Mouse (Mus musculus) G1E-ER4 (cell line): ENCODE data around the gene Dnaaf5. TPM values are rescaled to one million over a fixed set of nuclear protein-coding genes. Genes with fewer than 3 reads are reported as not detected.

Source experiments
- GATA1 ChIP-seq: IDR thresholded peaks from one replicate; pipeline ENCODE4 v1.8.0; 2012; ENCODE audit warnings: low read length, inconsistent platforms
- polyA plus RNA-seq: library from polyadenylated mRNA; stranded (reverse); fragments of >175 nt; gene quantifications from 2 replicates; pipeline ENCODE4 v1.2.3, GENCODE M21; 2012

Gene Dnaaf5
- polyA plus RNA-seq, 1 experiment: 85.8 TPM

DNA sequence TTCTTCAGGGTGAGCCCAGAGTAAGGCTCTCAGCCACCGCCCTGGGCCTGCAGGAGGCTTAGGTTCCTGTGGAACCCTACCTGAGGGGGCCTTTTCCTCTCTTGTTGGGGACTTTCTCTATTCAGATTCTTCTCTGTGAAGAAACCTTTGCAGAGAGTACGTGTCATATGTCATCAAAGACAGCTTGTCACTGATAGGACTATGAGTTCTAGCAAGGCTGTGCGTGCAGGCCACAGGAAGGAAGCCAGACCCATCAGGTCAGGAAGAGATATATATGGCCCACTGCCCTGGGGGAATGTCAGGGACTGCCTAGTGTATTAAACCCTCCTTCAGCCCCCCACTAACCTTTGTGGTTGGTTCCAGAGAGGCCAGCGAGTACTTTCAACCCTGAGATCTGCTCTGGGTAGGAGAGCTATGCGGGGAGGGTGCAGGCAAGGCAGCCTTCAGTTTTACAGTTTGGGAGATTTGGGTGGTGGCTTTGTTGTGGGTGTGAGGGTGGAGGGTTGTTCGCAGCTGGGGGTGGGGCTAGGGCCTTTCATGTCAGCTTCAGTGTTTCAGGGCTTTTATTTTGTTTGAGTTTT lies 16.8 kb downstream of the Dnaaf5 start:
- no peak for TF ChIP-seq GATA1

DNA sequence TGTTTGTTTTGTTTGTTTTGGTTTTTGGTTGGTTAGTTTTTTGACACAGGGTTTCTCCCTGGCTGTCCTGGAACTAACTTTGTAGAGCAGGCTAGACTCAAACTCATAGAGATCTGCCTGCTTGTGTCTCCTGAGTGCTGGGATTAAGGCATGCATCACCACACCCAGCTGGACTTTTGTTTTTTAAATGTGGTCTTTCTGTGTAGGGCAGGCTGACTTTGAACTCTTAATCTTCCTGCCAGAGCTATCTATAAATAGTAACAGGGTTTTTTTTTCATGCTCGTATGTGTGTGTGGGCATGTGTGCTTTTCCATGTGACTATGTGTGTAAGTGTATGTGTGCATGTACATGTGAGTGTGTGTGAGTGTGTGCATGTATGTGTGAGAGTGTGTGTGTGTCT lies 17.5 kb downstream of the Dnaaf5 start:
- no peak for TF ChIP-seq GATA1

DNA sequence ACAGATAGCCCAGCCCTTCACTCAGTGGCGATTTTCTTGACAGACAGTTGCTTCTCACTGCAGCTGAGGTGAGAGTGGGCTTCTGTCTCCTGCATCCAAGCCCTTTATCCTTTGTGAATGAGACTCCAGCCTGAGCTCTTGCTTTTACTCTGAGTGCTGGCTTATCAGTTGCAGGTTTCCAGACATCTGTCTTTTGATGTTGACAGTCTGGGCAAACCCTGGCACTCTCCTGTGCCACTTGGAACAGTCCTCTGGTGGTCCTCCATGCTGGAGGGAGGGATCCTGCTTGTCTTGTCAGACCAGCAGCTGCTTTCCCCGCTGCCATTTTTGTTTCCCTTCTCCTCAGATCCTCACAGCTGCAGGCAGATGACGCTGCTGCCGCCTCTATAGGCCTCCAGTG lies 21.9 kb downstream of the Dnaaf5 start:
- TF ChIP-seq GATA1: no peak

DNA sequence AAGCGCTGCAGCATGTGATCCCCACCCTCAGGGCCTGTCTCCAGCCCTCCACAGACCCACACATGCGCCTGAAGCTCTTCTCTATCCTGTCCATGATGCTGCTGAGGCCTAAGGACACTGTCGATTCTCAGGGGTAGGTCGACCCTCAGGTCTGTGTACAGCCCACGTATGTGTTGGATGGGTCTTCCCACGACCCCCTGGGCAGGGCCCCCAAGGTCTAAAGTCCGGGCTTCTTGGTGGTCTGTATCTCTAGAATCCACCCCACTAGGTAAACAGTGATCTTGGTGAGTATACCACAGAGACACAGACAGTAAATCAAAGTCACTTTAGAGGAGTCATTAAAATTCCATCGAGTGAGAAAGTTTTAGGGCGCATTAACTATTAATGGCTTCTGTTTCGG lies 24.1 kb downstream of the Dnaaf5 start:
- TF ChIP-seq GATA1: no peak

DNA sequence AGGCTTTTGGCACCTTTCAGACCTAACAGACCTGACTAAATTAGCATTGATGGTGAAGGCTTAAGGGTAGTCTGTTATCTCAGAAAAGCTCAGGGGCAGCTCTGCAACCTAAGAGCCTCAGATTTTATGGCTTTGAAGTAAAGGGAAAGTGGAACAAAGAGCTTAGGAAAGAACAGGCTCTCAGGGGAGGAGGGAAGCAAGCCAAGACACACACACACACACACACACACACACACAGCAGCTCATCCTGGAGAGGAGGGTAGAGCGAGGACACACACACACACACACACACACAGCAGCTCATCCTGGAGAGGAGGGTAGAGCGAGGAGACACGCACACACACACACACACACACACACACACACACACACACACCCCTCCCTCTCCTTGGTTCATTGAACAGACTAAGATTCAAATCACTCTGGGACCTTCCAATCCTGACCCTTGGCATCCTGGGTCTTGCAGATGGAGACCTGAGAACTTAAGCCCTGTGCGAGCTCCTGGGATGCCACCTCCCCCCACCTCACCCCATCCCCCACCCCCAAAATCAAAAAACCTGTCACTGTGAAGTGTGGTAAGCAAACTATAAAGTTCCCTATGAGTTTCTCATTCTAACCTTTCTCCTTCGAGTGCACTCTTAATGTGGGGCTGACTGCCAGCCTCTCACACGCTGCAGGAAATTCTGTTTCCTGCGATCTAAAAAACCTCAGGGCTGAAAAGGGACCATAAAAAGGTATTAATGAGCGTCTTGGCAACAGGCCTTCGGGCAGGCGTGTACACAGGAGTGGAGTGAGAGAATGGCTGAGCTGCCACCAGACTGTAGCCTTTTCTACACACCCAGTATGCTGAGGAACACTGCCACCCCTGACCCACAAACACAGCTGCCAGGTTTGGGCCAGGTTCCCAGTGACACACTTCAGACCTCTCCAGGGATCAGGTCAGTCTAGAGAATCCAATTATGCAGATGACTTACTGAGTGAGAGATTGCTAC lies 24.8 kb downstream of the Dnaaf5 start:
- no peak for TF ChIP-seq GATA1

DNA sequence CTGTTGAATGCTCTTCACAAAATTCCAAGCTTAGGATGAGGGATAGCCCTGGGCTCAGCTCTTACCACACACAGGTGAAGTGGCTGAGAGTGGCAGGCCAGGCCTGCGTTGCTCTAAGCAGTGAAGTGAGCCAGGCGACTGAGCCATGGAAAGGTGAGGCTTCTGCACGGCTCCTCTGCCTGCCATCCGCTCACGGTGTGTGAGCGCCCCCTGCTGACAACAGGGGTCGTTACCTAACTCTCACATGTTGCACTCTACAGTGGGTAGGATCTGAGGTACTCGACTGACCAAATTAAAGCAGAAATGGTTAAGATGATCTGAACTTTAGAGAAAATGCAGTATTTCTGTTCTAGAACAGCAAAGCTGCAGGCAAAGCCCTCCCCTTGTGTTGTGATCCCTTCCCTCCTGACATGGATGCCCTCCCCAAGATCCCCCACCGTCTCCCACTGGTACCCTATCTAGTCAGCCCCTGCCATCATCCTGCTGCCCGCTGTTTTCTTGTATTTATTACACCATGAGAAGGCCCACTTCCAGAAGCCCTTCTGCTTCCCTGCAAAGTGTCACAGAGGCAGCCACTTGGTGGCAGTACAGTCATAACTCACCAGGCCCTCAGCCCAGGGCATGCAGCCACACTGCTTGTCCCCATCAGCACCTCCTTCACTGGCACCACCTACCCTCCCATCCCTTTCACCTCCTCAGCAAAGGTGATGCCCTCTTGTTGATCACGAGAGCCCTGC lies 29.0 kb downstream of the Dnaaf5 start:
- no peak for TF ChIP-seq GATA1

DNA sequence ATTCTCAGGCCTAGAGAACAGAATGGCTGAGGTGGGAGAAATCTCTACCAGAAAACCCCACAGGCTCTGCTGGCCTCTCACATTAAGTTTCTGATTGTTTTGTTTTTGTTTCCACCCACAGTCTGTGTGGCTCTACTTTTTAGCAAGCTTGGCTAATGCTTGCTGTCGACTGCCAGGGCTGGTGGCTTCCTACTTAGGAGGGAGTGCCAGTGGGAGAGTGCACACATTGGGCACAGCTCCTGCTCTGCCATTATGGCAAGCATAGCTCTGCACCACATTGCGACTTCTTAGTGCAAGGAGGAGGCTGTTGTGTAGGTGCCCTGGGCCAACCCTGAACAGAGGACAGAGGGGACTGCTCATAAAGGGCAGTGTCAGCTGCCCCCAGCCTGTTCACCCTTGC lies 33.1 kb downstream of the Dnaaf5 start:
- TF ChIP-seq GATA1: no peak

DNA sequence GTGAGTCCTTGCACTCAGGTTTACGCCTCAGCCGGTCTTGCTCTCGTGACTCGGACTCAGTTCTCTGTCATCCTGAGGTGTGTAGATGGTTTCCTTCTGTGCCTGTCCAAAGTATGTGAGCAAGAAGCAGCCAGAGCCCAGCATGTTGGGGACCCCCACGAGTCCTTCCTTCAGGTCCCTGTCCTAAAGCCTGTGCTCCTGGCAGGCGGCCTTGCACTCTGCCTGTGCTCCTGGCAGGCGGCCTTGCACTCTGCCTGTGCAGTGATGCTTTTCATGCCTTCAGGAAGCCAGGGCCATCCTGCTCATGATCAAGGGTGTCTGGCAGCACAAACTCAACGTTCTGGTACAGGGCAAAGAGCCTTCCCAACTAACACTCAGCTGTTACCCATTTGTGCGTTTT lies 33.6 kb downstream of the Dnaaf5 start:
- TF ChIP-seq GATA1: no peak

DNA sequence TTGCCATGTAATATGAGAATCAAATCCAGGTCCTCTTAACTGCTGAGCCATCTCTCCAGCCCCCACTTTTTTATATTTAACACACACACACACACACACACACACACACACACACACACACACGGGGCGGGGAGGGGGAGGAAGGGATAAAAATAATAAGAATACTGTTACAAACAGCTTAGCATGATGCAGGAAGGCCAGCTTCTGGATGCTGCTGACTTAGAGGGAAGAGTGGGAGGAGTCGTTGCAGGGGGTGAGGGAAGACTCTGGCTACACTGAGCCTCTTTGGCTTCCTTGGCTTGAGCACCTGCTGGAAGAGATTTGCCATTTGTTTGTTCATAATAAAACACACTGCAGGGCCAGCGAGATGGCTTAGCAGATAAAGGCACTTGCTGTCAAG lies 34.9 kb downstream of the Dnaaf5 start:
- no peak for TF ChIP-seq GATA1

DNA sequence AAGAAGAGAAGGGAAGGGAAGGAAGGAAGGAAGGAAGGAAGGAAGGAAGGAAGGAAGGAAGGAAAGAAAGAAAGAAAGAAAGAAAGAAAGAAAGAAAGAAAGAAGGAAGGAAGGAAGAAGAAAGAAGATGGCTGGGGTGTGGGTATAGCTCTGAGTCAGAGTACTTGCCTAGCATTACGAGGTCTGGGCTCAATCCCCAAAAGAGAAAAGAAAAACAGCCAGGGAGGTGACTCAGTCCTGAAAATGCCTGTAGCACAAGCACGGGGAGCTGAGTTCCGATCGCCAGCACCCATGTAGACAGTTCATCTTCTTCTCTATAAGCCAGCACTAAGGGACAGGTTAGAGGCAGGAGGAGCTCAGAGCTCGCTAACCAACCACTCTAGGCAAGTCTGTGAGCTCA lies 39.7 kb downstream of the Dnaaf5 start:
- no peak for TF ChIP-seq GATA1

DNA sequence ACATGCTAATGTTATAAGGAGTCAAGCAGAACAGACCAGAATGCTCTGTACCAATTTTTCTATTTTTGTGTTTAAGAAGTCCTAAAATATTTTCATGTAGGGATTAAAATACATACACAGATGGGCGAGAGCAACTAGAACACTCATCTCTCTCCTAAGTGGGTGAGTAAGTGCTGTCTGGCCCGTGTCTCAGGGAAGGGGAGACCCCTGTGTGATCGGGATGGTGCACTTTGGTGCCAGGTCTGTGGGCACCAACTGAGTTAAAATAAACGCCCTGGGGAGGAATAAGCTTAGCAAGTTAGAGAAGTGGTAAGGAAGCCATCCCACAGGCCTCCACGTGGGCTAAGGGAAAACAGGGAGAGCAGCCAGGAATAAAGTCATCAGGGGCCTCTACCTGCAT lies 40.9 kb downstream of the Dnaaf5 start:
- no peak for TF ChIP-seq GATA1

DNA sequence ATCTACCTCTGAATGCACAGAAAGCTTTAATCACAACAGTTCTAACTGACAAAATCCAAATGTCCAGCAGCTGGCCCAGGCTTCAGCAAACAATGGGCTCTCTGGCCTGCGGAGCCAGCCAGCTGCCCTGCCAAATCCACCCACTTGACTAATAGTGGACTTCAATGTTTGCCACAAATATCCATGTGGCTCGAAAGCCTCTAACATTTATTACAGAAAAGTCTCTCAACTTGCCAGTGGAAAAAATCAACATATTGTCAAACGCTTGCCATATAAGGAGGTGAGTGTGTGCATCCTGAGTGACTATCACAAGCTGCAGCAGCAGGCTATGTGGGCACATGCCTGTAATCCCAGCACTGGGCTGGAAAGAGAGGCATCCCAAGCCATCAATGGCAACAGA lies 48.8 kb downstream of the Dnaaf5 start:
- no peak for TF ChIP-seq GATA1

DNA sequence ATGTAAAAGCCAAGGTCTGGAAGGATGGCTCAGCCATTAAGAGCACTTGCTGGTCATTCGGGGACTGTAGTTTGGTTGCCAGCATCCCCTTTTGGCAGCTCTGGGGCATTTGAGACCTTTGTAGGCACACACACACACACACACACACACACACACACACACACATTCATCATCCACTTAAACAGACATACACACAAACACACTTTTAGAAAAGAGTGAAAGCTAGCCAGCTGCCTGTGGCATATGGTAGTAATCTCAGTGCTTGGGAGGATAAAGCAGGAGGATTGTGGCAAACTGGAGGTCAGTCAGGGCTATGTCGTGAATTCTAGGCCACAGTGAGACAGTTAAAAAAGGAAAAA lies 49.6 kb downstream of the Dnaaf5 start:
- TF ChIP-seq GATA1: no peak

DNA sequence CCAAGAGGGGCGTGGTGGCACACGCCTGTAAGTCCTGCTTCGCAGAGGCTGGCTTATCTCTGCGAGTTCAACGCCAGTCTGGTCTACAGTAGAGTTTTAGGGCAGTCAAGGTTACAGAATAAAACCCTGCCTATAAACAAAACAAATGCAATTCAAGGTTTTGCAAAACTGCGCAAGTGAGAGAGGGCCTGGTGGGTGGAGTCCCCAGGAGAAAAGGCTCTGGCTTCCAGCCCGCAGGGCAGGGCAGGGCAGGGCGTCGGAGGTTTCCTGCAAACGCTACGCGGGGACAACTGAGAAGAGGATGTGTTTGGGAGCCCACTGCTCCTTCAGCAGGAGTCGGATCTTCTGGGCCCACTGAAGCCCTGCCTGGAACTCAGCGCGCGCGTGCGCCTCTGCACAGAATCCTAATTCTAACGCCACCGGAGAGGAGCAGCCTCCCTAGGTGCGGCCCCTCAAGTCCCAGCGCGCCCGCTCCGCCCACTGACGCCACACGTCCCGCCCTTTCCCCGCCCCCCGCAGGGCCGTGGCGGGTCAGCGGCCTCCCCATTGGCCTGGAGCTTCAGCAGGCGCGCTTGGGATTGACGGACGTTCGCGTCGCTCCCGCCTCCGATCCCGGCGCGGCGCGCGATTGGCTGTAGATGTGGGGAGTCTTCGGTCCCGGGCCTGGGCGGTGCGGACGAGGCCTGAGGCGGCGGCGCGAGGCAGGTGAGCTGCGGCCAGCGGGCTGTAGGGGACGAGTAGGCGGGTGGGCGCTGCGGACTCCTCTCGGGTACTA lies 50.2 kb downstream of the Dnaaf5 start, which contains the start of gene Sun1:
TSS of gene Sun1 (plus strand) at position 643 of the 775 bp plus-strand sequence.
- TF ChIP-seq GATA1: no peak

DNA sequence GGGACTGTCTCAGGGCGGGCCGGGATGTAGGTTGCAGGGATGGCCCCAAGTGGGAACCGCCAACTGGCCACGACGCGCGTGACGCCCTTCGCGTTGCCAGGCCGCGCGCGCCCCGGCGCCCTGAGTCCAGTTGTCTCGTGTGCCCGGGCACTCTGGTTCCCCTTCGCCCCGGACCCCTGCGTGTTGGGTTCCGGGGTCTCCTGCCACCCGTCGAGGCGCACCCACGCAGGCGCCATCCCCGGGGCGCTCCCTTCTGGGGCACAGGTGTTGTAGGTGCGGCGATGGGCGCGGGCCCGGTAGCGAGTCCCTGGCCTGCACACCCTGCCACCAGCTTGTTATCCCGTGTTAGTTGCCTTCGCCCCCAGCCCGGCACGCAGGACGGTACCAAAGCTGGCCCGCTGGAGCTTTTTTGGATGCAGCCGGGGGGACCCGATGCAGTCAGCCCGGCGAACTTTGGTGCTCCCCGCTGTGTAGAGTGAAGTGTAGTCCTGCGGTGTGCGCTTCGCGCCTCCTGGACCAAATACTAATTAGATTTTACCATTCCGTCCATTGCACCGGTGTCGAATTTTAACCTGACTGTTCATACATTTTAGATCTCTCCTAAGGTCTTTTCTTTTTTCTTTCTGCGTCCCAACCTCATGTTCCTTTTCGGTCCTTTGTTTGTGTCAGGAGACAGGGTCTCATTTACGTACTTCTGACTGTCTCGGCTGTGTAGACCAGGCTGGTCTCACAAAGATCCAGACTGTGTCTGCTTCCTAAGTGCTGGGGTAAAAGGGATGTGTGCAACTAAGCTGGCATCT lies 50.9 kb downstream of the Dnaaf5 start:
- TF ChIP-seq GATA1: no peak
